Mouse (Mus musculus): Measurements from ENCODE around the gene Olfr961. TPM values are rescaled to one million over a fixed set of nuclear protein-coding genes. Genes with fewer than 3 reads are reported as not detected.

The Olfr961 gene
- total and polyA plus RNA-seq, 3 experiments, result not detected

DNA sequence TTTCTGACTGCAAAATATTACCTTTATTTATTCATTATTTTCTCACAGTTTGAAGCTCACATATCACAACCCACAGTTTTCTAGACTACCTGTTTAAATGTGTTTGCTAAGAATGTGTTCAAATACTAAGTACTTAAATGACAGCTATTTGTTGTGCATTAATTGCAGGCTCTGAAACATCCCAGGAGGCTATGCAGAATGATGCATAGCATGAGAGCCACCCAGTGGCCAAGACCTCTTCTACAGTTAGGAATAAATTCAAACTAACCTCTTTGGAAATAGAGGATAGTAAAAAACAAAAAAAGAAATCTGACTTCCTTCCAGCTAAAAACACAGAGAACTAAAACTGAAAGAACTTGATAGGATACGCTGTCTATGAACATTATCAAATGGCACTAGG lies 32.9 kb upstream of the Olfr961 start:
- in situ Hi-C loops (cut with MboI; ENCODE audit: low pct_ligation_motif_present, low pct_unique_long_range_greater_than_20kb, low sequenced_read_pairs), result no loop called here
- dilution Hi-C loops (cut with MboI; ENCODE audit: extremely low pct_ligation_motif_present, extremely low pct_unique_long_range_greater_than_20kb, low sequenced_read_pairs), result no loop called here
- no peaks in the 10 kb centered on the region for H3K36me3 ChIP-seq (replicated peaks in 1 of 2; ENCODE audit: control insufficient read depth in 1 of 2, insufficient read depth in 1 of 2, low read length in 1 of 2)
- no peaks in the 10 kb centered on the region for H3K9me3 ChIP-seq (replicated peaks; ENCODE audit: low read length)
- peak; percentile 29 for DNase-seq (ENCODE audit: extremely low read depth)
- H3K27ac ChIP-seq (ENCODE audit: insufficient read depth, low read depth), result no peak overlapping the region
- H3K4me1 ChIP-seq (ENCODE audit: control insufficient read depth in 1 of 2, insufficient read depth in 2 of 2), result no peaks in the 10 kb centered on the region
- no peaks in the 10 kb centered on the region for H3K79me2 ChIP-seq (replicated peaks; ENCODE audit: control insufficient read depth, extremely low read depth, insufficient read depth, poor library complexity, severe bottlenecking)
- TF ChIP-seq SIN3A (IDR thresholded peaks at IDR 0.05; ENCODE audit: low read length) (no peak), SMC3 (IDR thresholded peaks at IDR 0.05; ENCODE audit: low read depth, low read length) (peak; percentile 54), E2F4 (IDR thresholded peaks at IDR 0.05; ENCODE audit: insufficient replicate concordance, low read depth, low read length) (no peak), RAD21 (IDR thresholded peaks at IDR 0.05; ENCODE audit: low read depth, low read length) (peak; percentile 61), IRF4 (IDR thresholded peaks at IDR 0.05; ENCODE audit: low read depth, low read length) (no peak), MAX (IDR thresholded peaks at IDR 0.05; ENCODE audit: low read length) (no peak), ETS1 (conservative IDR thresholded peaks at IDR 0.05; ENCODE audit: low read depth, low read length) (no peak), CTCF (conservative IDR thresholded peaks at IDR 0.05 in 1 of 2, IDR thresholded peaks at IDR 0.05 in 1 of 2; ENCODE audit: low read depth in 2 of 2, low read length in 2 of 2) (peak; percentile 10 to 47; a peak in 2 of 4 replicates)
- no peak overlapping the region for H3K4me2 ChIP-seq (ENCODE audit: insufficient read depth, low read depth, poor library complexity, severe bottlenecking)
- no peak overlapping the region for H3K4me3 ChIP-seq (replicated peaks in 1 of 3; ENCODE audit: low read depth in 2 of 3, low read length in 2 of 3, poor library complexity in 1 of 3)
- H3K9ac ChIP-seq (ENCODE audit: insufficient read depth, low read depth), result no peak overlapping the region
- no peaks in the 10 kb centered on the region for H3K27me3 ChIP-seq (replicated peaks)

- Histone ChIP-seq H3K9me3 (replicated peaks; ENCODE audit: low read length) (no peaks in the 10 kb centered on the region), H3K79me2 (replicated peaks; ENCODE audit: control insufficient read depth, extremely low read depth, insufficient read depth, poor library complexity, severe bottlenecking) (no peaks in the 10 kb centered on the region), H3K4me2 (ENCODE audit: insufficient read depth, low read depth, poor library complexity, severe bottlenecking) (no peak within 1 kb of the TSS), H3K27ac (ENCODE audit: insufficient read depth, low read depth) (no peak within 1 kb of the TSS), H3K4me3 (replicated peaks in 1 of 3; ENCODE audit: low read depth in 2 of 3, low read length in 2 of 3, poor library complexity in 1 of 3) (no peak within 1 kb of the TSS), H3K4me1 (ENCODE audit: control insufficient read depth in 1 of 2, insufficient read depth in 2 of 2) (no peaks in the 10 kb centered on the region), H3K36me3 (replicated peaks in 1 of 2; ENCODE audit: control insufficient read depth in 1 of 2, insufficient read depth in 1 of 2, low read length in 1 of 2) (no peaks in the 10 kb centered on the region), H3K27me3 (replicated peaks) (no peaks in the 10 kb centered on the region), H3K9ac (ENCODE audit: insufficient read depth, low read depth) (no peak within 1 kb of the TSS)
- dilution Hi-C loops (cut with MboI; ENCODE audit: extremely low pct_ligation_motif_present, extremely low pct_unique_long_range_greater_than_20kb, low sequenced_read_pairs), result no loop called here
- DNase-seq (ENCODE audit: extremely low read depth), result no peak
- no peak for TF ChIP-seq GABPA (IDR thresholded peaks at IDR 0.05; ENCODE audit: insufficient replicate concordance, low read depth, low read length)
- TF ChIP-seq ZMIZ1 (IDR thresholded peaks at IDR 0.05; ENCODE audit: low read depth, low read length), result no peak
- no peak for TF ChIP-seq RAD21 (IDR thresholded peaks at IDR 0.05; ENCODE audit: low read depth, low read length)
- TF ChIP-seq IRF4 (IDR thresholded peaks at IDR 0.05; ENCODE audit: low read depth, low read length), result no peak
- in situ Hi-C loops (cut with MboI; ENCODE audit: low pct_ligation_motif_present, low pct_unique_long_range_greater_than_20kb, low sequenced_read_pairs), result no loop called here
Observed at GRCm38 (mm10) chr9:39621073-39621472, 23.8 kb upstream of the Olfr961 start, which contains the start of gene Olfr960. Olfr960 (plus strand) TSS chr9:39621373.

- in situ Hi-C loops (cut with MboI; ENCODE audit: low pct_ligation_motif_present, low pct_unique_long_range_greater_than_20kb, low sequenced_read_pairs) (no loop called here), dilution Hi-C loops (cut with MboI; ENCODE audit: extremely low pct_ligation_motif_present, extremely low pct_unique_long_range_greater_than_20kb, low sequenced_read_pairs) (no loop called here)
- Histone ChIP-seq H3K79me2 (replicated peaks; ENCODE audit: control insufficient read depth, extremely low read depth, insufficient read depth, poor library complexity, severe bottlenecking) (no peaks in the 10 kb centered on the region), H3K4me1 (ENCODE audit: control insufficient read depth in 1 of 2, insufficient read depth in 2 of 2) (peaks cover 0 to 4% of the 10 kb centered on the region in 2 experiments; a peak in 2 of 4 replicates), H3K9me3 (replicated peaks; ENCODE audit: low read length) (no peaks in the 10 kb centered on the region), H3K9ac (ENCODE audit: insufficient read depth, low read depth) (no peak overlapping the region), H3K27ac (ENCODE audit: insufficient read depth, low read depth) (no peak overlapping the region), H3K4me2 (ENCODE audit: insufficient read depth, low read depth, poor library complexity, severe bottlenecking) (no peak overlapping the region), H3K36me3 (replicated peaks in 1 of 2; ENCODE audit: control insufficient read depth in 1 of 2, insufficient read depth in 1 of 2, low read length in 1 of 2) (no peaks in the 10 kb centered on the region), H3K4me3 (replicated peaks in 1 of 3; ENCODE audit: low read depth in 2 of 3, low read length in 2 of 3, poor library complexity in 1 of 3) (no peak overlapping the region), H3K27me3 (replicated peaks) (no peaks in the 10 kb centered on the region)
- TF ChIP-seq KAT2A (IDR thresholded peaks at IDR 0.05; ENCODE audit: insufficient replicate concordance, low read length), result no peak
- no peak for TF ChIP-seq SMC3 (IDR thresholded peaks at IDR 0.05; ENCODE audit: low read depth, low read length)
- no peak for TF ChIP-seq UBTF (IDR thresholded peaks at IDR 0.05; ENCODE audit: low read depth, low read length)
- TF ChIP-seq USF1 (IDR thresholded peaks at IDR 0.05; ENCODE audit: low read depth, low read length), result no peak
- TF ChIP-seq HCFC1 (IDR thresholded peaks at IDR 0.05; ENCODE audit: low read depth, low read length), result no peak
- no peak for DNase-seq (ENCODE audit: extremely low read depth)
Observed at GRCm38 (mm10) chr9:39623783-39624182, 21.1 kb upstream of the Olfr961 start.
